Mouse (Mus musculus): ENCODE results near the gene Tbpl2.
A peak's percentile ranks its signal among the peaks of the same experiment; 100 is the strongest.

The Tbpl2 gene

GRCm38 (mm10) chr2:24096495-24096894, at the start of gene Tbpl2:
Gene Tbpl2 (minus strand): TSS chr2:24096595.
- DNase-seq (ENCODE audit: low spot score in 2 of 2), result no peak

- no peak for DNase-seq (ENCODE audit: low spot score in 2 of 2)
These were observed 38.0 kb upstream of the Tbpl2 start for GRCm38 (mm10) chr2:24134373-24134772.

GRCm38 (mm10) chr2:24109085-24109484, 12.7 kb upstream of the Tbpl2 start:
- DNase-seq (ENCODE audit: low spot score in 2 of 2), result no peak

GRCm38 (mm10) chr2:24103619-24104289, 7.4 kb upstream of the Tbpl2 start:
- no peak for DNase-seq (ENCODE audit: low spot score in 2 of 2)

- DNase-seq (ENCODE audit: low spot score in 2 of 2), result no peak
These were observed 5.5 kb downstream of the Tbpl2 start for GRCm38 (mm10) chr2:24090921-24091320.

GRCm38 (mm10) chr2:24050459-24050858, 45.9 kb downstream of the Tbpl2 start:
- DNase-seq (ENCODE audit: low spot score in 2 of 2), result no peak

- DNase-seq (ENCODE audit: low spot score in 2 of 2), result no peak
These were observed 46.9 kb downstream of the Tbpl2 start, which contains the start of gene Hnmt for GRCm38 (mm10) chr2:24049344-24049990. Gene Hnmt (minus strand): TSS chr2:24049394.

- DNase-seq (ENCODE audit: low spot score in 2 of 2), result peak in 1 of 2 experiments; percentile 17
These were observed 47.8 kb downstream of the Tbpl2 start for GRCm38 (mm10) chr2:24048480-24049097.

GRCm38 (mm10) chr2:24047551-24048479, 48.6 kb downstream of the Tbpl2 start:
- DNase-seq (ENCODE audit: low spot score in 2 of 2), result no peak

GRCm38 (mm10) chr2:24042901-24043300, 53.5 kb downstream of the Tbpl2 start:
- DNase-seq (ENCODE audit: low spot score in 2 of 2), result no peak

GRCm38 (mm10) chr2:24040531-24040930, 55.9 kb downstream of the Tbpl2 start:
- DNase-seq (ENCODE audit: low spot score in 2 of 2), result no peak
